In genomic region chr12:108009156-108009555, GRCm38 (mm10) we compare ENCODE assay signal across 21 mouse cellular contexts. TPM values are rescaled to one million over a fixed set of nuclear protein-coding genes. Genes with fewer than 3 reads are reported as not detected.
DNase-seq lines count a peak whose midpoint lies in the region; ATAC-seq and TF ChIP-seq lines count a peak whose summit lies in the region.
"Had no signal": no experiment of that assay in that cellular context is flagged by ENCODE, and none has a peak within 500 bp of the region (broad histone marks: within the 10 kb centered on the region; RNA-seq: fewer than 3 reads in every experiment).

No protein-coding gene starts in this region.

- no peak for ATAC-seq in forebrain, embryonic 14.5 days
- no peak for ATAC-seq in liver, embryonic 12.5 days
- no peak for ATAC-seq in cerebellum, adult (ENCODE audit: insufficient number of reproducible peaks, low FRiP score, low TSS enrichment)
- ATAC-seq: liver, postnatal 0 days; Patski had no signal

- peak overlapping the region; percentile 51; the same call in 1 of the 2 replicates for H3K27ac ChIP-seq in forebrain, embryonic 10.5 days
- H3K27ac ChIP-seq in forebrain, embryonic 14.5 days (ENCODE audit: low read depth, low read length) = no peak overlapping the region
- H3K27ac ChIP-seq in embryonic fibroblast, embryonic 13.5 days (ENCODE audit: insufficient read depth, low read length) = peak overlapping the region; percentile 59; the same call in 1 of the 2 replicates
- H3K27ac ChIP-seq in liver, embryonic 12.5 days = no peak overlapping the region
- H3K27ac ChIP-seq: heart, embryonic 13.5 days; hindbrain, embryonic 14.5 days had no signal

- H3K9me3 ChIP-seq in forebrain, embryonic 10.5 days = no peaks in the 10 kb centered on the region
- no peaks in the 10 kb centered on the region for H3K9me3 ChIP-seq in forebrain, embryonic 14.5 days (replicated peaks; ENCODE audit: control insufficient read depth, low read length)
- H3K9me3 ChIP-seq in liver, embryonic 12.5 days (replicated peaks) = no peaks in the 10 kb centered on the region
- H3K9me3 ChIP-seq: heart, embryonic 13.5 days had no signal

- H3K4me2 ChIP-seq in forebrain, embryonic 14.5 days (ENCODE audit: low read length) = no peak overlapping the region
- H3K4me2 ChIP-seq in liver, embryonic 12.5 days = no peak overlapping the region
- H3K4me2 ChIP-seq: heart, embryonic 13.5 days; hindbrain, embryonic 14.5 days had no signal

- no peak overlapping the region for H3K9ac ChIP-seq in forebrain, embryonic 14.5 days (ENCODE audit: low read length)
- H3K9ac ChIP-seq in liver, embryonic 12.5 days = no peak overlapping the region
- H3K9ac ChIP-seq: heart, embryonic 13.5 days; hindbrain, embryonic 14.5 days; liver, postnatal 0 days had no signal

- no peak overlapping the region for H3K4me3 ChIP-seq in forebrain, embryonic 10.5 days
- H3K4me3 ChIP-seq in forebrain, embryonic 14.5 days (ENCODE audit: low read depth, low read length) = no peak overlapping the region
- H3K4me3 ChIP-seq in embryonic fibroblast, embryonic 13.5 days (ENCODE audit: insufficient read depth, low read length) = no peak overlapping the region
- H3K4me3 ChIP-seq in liver, embryonic 12.5 days = no peak overlapping the region
- H3K4me3 ChIP-seq: heart, embryonic 13.5 days; megakaryocyte, embryonic 14.5 days had no signal

- intact Hi-C loops in left cerebral cortex, postnatal 25 days (cut with DNase I) = loop anchor here (5.0 to 10.0 kb wide), 3 partner anchors 63 to 1704 kb away; no protein-coding TSS in a partner anchor
- intact Hi-C loops in left cerebral cortex, postnatal 4 days (cut with DNase I) = loop anchor here (5.0 kb wide), 1 partner anchor 113 kb away; no protein-coding TSS in a partner anchor

- no peak for TF ChIP-seq CTCF in embryonic fibroblast, embryonic 13.5 days (IDR thresholded peaks at IDR 0.05; ENCODE audit: borderline replicate concordance, insufficient read depth, low read length)

- TF ChIP-seq POLR2A in embryonic fibroblast, embryonic 13.5 days (IDR thresholded peaks at IDR 0.05; ENCODE audit: low read depth, low read length) = no peak

- peaks cover 61% of the 10 kb centered on the region for H3K27me3 ChIP-seq in forebrain, embryonic 10.5 days (ENCODE audit: poor library complexity, severe bottlenecking)
- no peaks in the 10 kb centered on the region for H3K27me3 ChIP-seq in forebrain, embryonic 14.5 days (replicated peaks; ENCODE audit: control insufficient read depth, insufficient read depth, low read length)
- H3K27me3 ChIP-seq in liver, embryonic 12.5 days (replicated peaks) = peaks cover 62% of the 10 kb centered on the region

- H3K4me1 ChIP-seq in forebrain, embryonic 10.5 days = peaks cover 66% of the 10 kb centered on the region
- H3K4me1 ChIP-seq in forebrain, embryonic 14.5 days (ENCODE audit: control insufficient read depth, insufficient read depth, low read length) = peaks cover 16% of the 10 kb centered on the region
- H3K4me1 ChIP-seq in embryonic fibroblast, embryonic 13.5 days (ENCODE audit: control insufficient read depth, insufficient read depth, low read length) = peaks cover 10% of the 10 kb centered on the region; the same call in 1 of the 2 replicates
- peaks cover 6% of the 10 kb centered on the region for H3K4me1 ChIP-seq in liver, embryonic 12.5 days

- H3K36me3 ChIP-seq in forebrain, embryonic 10.5 days (replicated peaks) = no peaks in the 10 kb centered on the region
- no peaks in the 10 kb centered on the region for H3K36me3 ChIP-seq in forebrain, embryonic 14.5 days (ENCODE audit: control insufficient read depth, insufficient read depth, low read length)
- no peaks in the 10 kb centered on the region for H3K36me3 ChIP-seq in liver, embryonic 12.5 days
- H3K36me3 ChIP-seq: heart, embryonic 13.5 days had no signal

- no peak for DNase-seq in forebrain, embryonic 10.5 days (ENCODE audit: extremely low spot score, low spot score)
- no peak for DNase-seq in forebrain, embryonic 14.5 days (ENCODE audit: low spot score)
- peak; percentile 25 to 68 for DNase-seq in left cerebral cortex, postnatal 25 days (ENCODE audit: low spot score in 2 of 2)
- DNase-seq in left cerebral cortex, postnatal 4 days = no peak
- peak; percentile 45 for DNase-seq in CD4-positive helper T cell, adult 2 months (ENCODE audit: low read depth, low spot score)
- DNase-seq: adrenal gland, postnatal 14 days; cerebellum, adult 2 months; heart, adult 18-20 months; kidney, adult 11 months; liver; liver, postnatal 0 days; spleen, adult 18-20 months; thymus, postnatal 36 days had no signal

- WGBS in forebrain, embryonic 10.5 days = 19% methylated on average over 4 of the region's 4 CpGs
- WGBS in forebrain, embryonic 14.5 days = 11% methylated on average over 4 of the region's 4 CpGs
- 32% methylated on average over 4 of the region's 4 CpGs for WGBS in liver, embryonic 12.5 days (ENCODE audit: insufficient replicate concordance)

RNA-seq across cellular contexts. Expression of gene Bcl11b, which starts 5.8 kb away (rescaled TPM):
- polyA plus RNA-seq in forebrain, embryonic 10.5 days (2016; fragmentation: Nextera tagmentation; extraction: Ambion mirVana) = 3.4 and 5.5 TPM in 2 replicates
- 76.7 and 86.5 TPM in 2 replicates for polyA plus RNA-seq in forebrain, embryonic 14.5 days (2014; fragmentation: Nextera tagmentation; extraction: Ambion mirVana)
- total RNA-seq in left cerebral cortex, postnatal 25 days (2021) = 10 to 100 TPM; 54.4 to 71.5 TPM
- 100 to 1,000 TPM; 125 to 127 TPM for total RNA-seq in left cerebral cortex, postnatal 4 days (2021)
- polyA plus RNA-seq in embryonic fibroblast, embryonic 13.5 days (2011; ENCODE audit: insufficient read length, low read depth, missing spikeins) = 3.0 and 6.5 TPM in 2 replicates
- 0.30 and 0.31 TPM in 2 replicates for polyA plus RNA-seq in liver, embryonic 12.5 days (2016; fragmentation: Nextera tagmentation; extraction: Ambion mirVana)
- total RNA-seq: common myeloid progenitor, adult 5-6 weeks had no signal
- polyA plus RNA-seq: liver, postnatal 0 days had no signal

Comparison
In these comparisons a context has a peak if more than half of its experiments do, and no peak if none do; other contexts are left out.
1. DNase-seq: peak in left cerebral cortex, postnatal 25 days (2 of 2) and CD4-positive helper T cell, adult 2 months (single experiment); none in forebrain, embryonic 10.5 days (single experiment), forebrain, embryonic 14.5 days (single experiment) and left cerebral cortex, postnatal 4 days (single experiment).
2. H3K27ac ChIP-seq: peak in forebrain, embryonic 10.5 days (single experiment) and embryonic fibroblast, embryonic 13.5 days (single experiment); none in forebrain, embryonic 14.5 days (single experiment) and liver, embryonic 12.5 days (single experiment).
3. RNA of gene Bcl11b, which starts 5.8 kb away (polyA plus RNA-seq): 76.7 to 86.5 TPM in forebrain, embryonic 14.5 days; 3.0 to 6.5 TPM in embryonic fibroblast, embryonic 13.5 days, 3.4 to 5.5 TPM in forebrain, embryonic 10.5 days and 0.30 to 0.31 TPM in liver, embryonic 12.5 days; every median in the first group is over 10 times any median in the second.